Mouse (Mus musculus): Measurements from ENCODE around the gene Lrrc75a. TPM values are rescaled to one million over a fixed set of nuclear protein-coding genes. Genes with fewer than 3 reads are reported as not detected.

The Lrrc75a gene
- polyA plus RNA-seq, 1 experiment from 2014 or later = 18.6 TPM

- Histone ChIP-seq H3K9me3 (replicated peaks) (no peaks in the 10 kb centered on the region), H3K4me2 (no peak overlapping the region), H3K4me3 (no peak overlapping the region), H3K36me3 (peaks cover 58% of the 10 kb centered on the region), H3K9ac (no peak overlapping the region), H3K4me1 (replicated peaks) (peaks cover 14% of the 10 kb centered on the region), H3K27ac (ENCODE audit: poor library complexity, severe bottlenecking) (no peak overlapping the region), H3K27me3 (replicated peaks) (no peaks in the 10 kb centered on the region)
- 90% methylated on average over 4 of the region's 4 CpGs for whole genome bisulfite sequencing
- ATAC-seq (ENCODE audit: insufficient number of reproducible peaks, low FRiP score) = no peak
Observed at GRCm38 (mm10) chr11:62615456-62615855, 32.9 kb downstream of the Lrrc75a start.

GRCm38 (mm10) chr11:62614876-62615410 is 33.4 kb downstream of the Lrrc75a start:
- H3K27me3 ChIP-seq (replicated peaks) = no peaks in the 10 kb centered on the region
- H3K4me2 ChIP-seq = no peak overlapping the region
- WGBS = 82% methylated on average over 8 of the region's 8 CpGs
- H3K9me3 ChIP-seq (replicated peaks) = no peaks in the 10 kb centered on the region
- ATAC-seq (ENCODE audit: insufficient number of reproducible peaks, low FRiP score) = no peak
- peaks cover 58% of the 10 kb centered on the region for H3K36me3 ChIP-seq
- H3K4me1 ChIP-seq (replicated peaks) = peaks cover 14% of the 10 kb centered on the region
- no peak overlapping the region for H3K9ac ChIP-seq
- no peak overlapping the region for H3K4me3 ChIP-seq
- H3K27ac ChIP-seq (ENCODE audit: poor library complexity, severe bottlenecking) = no peak overlapping the region

GRCm38 (mm10) chr11:62613657-62614365 is 34.5 kb downstream of the Lrrc75a start:
- ATAC-seq (ENCODE audit: insufficient number of reproducible peaks, low FRiP score) = peak; percentile 88
- Histone ChIP-seq H3K4me3 (no peak overlapping the region), H3K9ac (peak overlapping the region; percentile 59), H3K27me3 (replicated peaks) (no peaks in the 10 kb centered on the region), H3K27ac (ENCODE audit: poor library complexity, severe bottlenecking) (peak overlapping the region; percentile 22; the same call in 1 of the 2 replicates), H3K9me3 (replicated peaks) (no peaks in the 10 kb centered on the region), H3K36me3 (peaks cover 57% of the 10 kb centered on the region), H3K4me1 (replicated peaks) (peaks cover 14% of the 10 kb centered on the region), H3K4me2 (peak overlapping the region; percentile 44)
- 21% methylated on average over 19 of the region's 19 CpGs for WGBS

GRCm38 (mm10) chr11:62612604-62613003 is 35.7 kb downstream of the Lrrc75a start:
- no peak for ATAC-seq (ENCODE audit: insufficient number of reproducible peaks, low FRiP score)
- H3K4me1 ChIP-seq (replicated peaks) = peaks cover 16% of the 10 kb centered on the region
- H3K27me3 ChIP-seq (replicated peaks) = no peaks in the 10 kb centered on the region
- peaks cover 58% of the 10 kb centered on the region for H3K36me3 ChIP-seq
- 81% methylated on average over 10 of the region's 10 CpGs for whole genome bisulfite sequencing
- H3K27ac ChIP-seq (ENCODE audit: poor library complexity, severe bottlenecking) = no peak overlapping the region
- no peak overlapping the region for H3K4me3 ChIP-seq
- no peak overlapping the region for H3K4me2 ChIP-seq
- H3K9me3 ChIP-seq (replicated peaks) = no peaks in the 10 kb centered on the region
- H3K9ac ChIP-seq = no peak overlapping the region

- peaks cover 65% of the 10 kb centered on the region for H3K36me3 ChIP-seq
- peaks cover 25% of the 10 kb centered on the region for H3K4me1 ChIP-seq (replicated peaks)
- H3K4me2 ChIP-seq = no peak overlapping the region
- 84% methylated on average over 6 of the region's 6 CpGs for WGBS
- no peaks in the 10 kb centered on the region for H3K27me3 ChIP-seq (replicated peaks)
- no peak for ATAC-seq (ENCODE audit: insufficient number of reproducible peaks, low FRiP score)
- no peak overlapping the region for H3K4me3 ChIP-seq
- no peaks in the 10 kb centered on the region for H3K9me3 ChIP-seq (replicated peaks)
- H3K9ac ChIP-seq = no peak overlapping the region
- no peak overlapping the region for H3K27ac ChIP-seq (ENCODE audit: poor library complexity, severe bottlenecking)
Observed at GRCm38 (mm10) chr11:62610304-62610703, 38.0 kb downstream of the Lrrc75a start.

- Histone ChIP-seq H3K27ac (ENCODE audit: poor library complexity, severe bottlenecking) (no peak overlapping the region), H3K9ac (no peak overlapping the region), H3K9me3 (replicated peaks) (no peaks in the 10 kb centered on the region), H3K36me3 (peaks cover 77% of the 10 kb centered on the region), H3K4me2 (no peak overlapping the region), H3K27me3 (replicated peaks) (no peaks in the 10 kb centered on the region), H3K4me1 (replicated peaks) (peaks cover 29% of the 10 kb centered on the region), H3K4me3 (no peak overlapping the region)
- ATAC-seq (ENCODE audit: insufficient number of reproducible peaks, low FRiP score) = no peak
- WGBS = 80% methylated on average over 10 of the region's 10 CpGs
Observed at GRCm38 (mm10) chr11:62608826-62609675, 39.3 kb downstream of the Lrrc75a start.

- peaks cover 85% of the 10 kb centered on the region for H3K36me3 ChIP-seq
- no peaks in the 10 kb centered on the region for H3K27me3 ChIP-seq (replicated peaks)
- peaks cover 27% of the 10 kb centered on the region for H3K4me1 ChIP-seq (replicated peaks)
- H3K27ac ChIP-seq (ENCODE audit: poor library complexity, severe bottlenecking) = no peak overlapping the region
- H3K9me3 ChIP-seq (replicated peaks) = no peaks in the 10 kb centered on the region
- H3K4me2 ChIP-seq = no peak overlapping the region
- no peak overlapping the region for H3K9ac ChIP-seq
- no peak for ATAC-seq (ENCODE audit: insufficient number of reproducible peaks, low FRiP score)
- no peak overlapping the region for H3K4me3 ChIP-seq
- 92% methylated on average over 1 of the region's 1 CpGs for WGBS
Observed at GRCm38 (mm10) chr11:62607952-62608201, 40.4 kb downstream of the Lrrc75a start.

- H3K27ac ChIP-seq (ENCODE audit: poor library complexity, severe bottlenecking) = peak overlapping the region; percentile 10; the same call in 1 of the 2 replicates
- no peak overlapping the region for H3K4me3 ChIP-seq
- peaks cover 27% of the 10 kb centered on the region for H3K4me1 ChIP-seq (replicated peaks)
- no peak overlapping the region for H3K9ac ChIP-seq
- no peaks in the 10 kb centered on the region for H3K27me3 ChIP-seq (replicated peaks)
- no peak overlapping the region for H3K4me2 ChIP-seq
- 68% methylated on average over 10 of the region's 10 CpGs for WGBS
- ATAC-seq (ENCODE audit: insufficient number of reproducible peaks, low FRiP score) = no peak
- H3K9me3 ChIP-seq (replicated peaks) = no peaks in the 10 kb centered on the region
- peaks cover 82% of the 10 kb centered on the region for H3K36me3 ChIP-seq
Observed at GRCm38 (mm10) chr11:62607170-62607951, 41.0 kb downstream of the Lrrc75a start.

GRCm38 (mm10) chr11:62606299-62607169 is 41.8 kb downstream of the Lrrc75a start:
- WGBS = 60% methylated on average over 10 of the region's 10 CpGs
- Histone ChIP-seq H3K9me3 (replicated peaks) (no peaks in the 10 kb centered on the region), H3K4me2 (no peak overlapping the region), H3K27ac (ENCODE audit: poor library complexity, severe bottlenecking) (peak overlapping the region; percentile 17; the same call in 1 of the 2 replicates), H3K27me3 (replicated peaks) (no peaks in the 10 kb centered on the region), H3K4me3 (no peak overlapping the region), H3K9ac (peak overlapping the region; percentile 48; the same call in 1 of the 2 replicates), H3K4me1 (replicated peaks) (peaks cover 27% of the 10 kb centered on the region), H3K36me3 (peaks cover 74% of the 10 kb centered on the region)
- ATAC-seq (ENCODE audit: insufficient number of reproducible peaks, low FRiP score) = no peak

GRCm38 (mm10) chr11:62605619-62606298 is 42.6 kb downstream of the Lrrc75a start:
- Histone ChIP-seq H3K9me3 (replicated peaks) (no peaks in the 10 kb centered on the region), H3K4me3 (no peak overlapping the region), H3K36me3 (peaks cover 69% of the 10 kb centered on the region), H3K4me1 (replicated peaks) (peaks cover 27% of the 10 kb centered on the region), H3K27me3 (replicated peaks) (no peaks in the 10 kb centered on the region), H3K27ac (ENCODE audit: poor library complexity, severe bottlenecking) (peak overlapping the region; percentile 17), H3K4me2 (peak overlapping the region; percentile 84), H3K9ac (peak overlapping the region; percentile 48; the same call in 1 of the 2 replicates)
- ATAC-seq (ENCODE audit: insufficient number of reproducible peaks, low FRiP score) = no peak
- 39% methylated on average over 10 of the region's 10 CpGs for WGBS
